Mouse (Mus musculus) megakaryocyte-erythroid progenitor cell, adult 5-6 weeks (primary cell): ENCODE measurements around the gene Gabarap. TPM values are rescaled to one million over a fixed set of nuclear protein-coding genes. Genes with fewer than 3 reads are reported as not detected.
A peak's percentile ranks its signal among the peaks of the same experiment; 100 is the strongest.
"Not testable (repeated sequence)": the region's sequence is repeated elsewhere in the genome, so short reads cannot be mapped to it uniquely, and the experiment has no call there.

Experiments
- ATAC-seq: replicated peaks from 2 replicates; pipeline ENCODE4 v1.8.0; 2016; ENCODE audit warnings: mild to moderate bottlenecking, inconsistent platforms; ENCODE audit not compliant: severe bottlenecking, poor library complexity, low FRiP score, low TSS enrichment
- total RNA-seq, 2 experiments: library from RNA; stranded (forward) in 1 of 2; stranded (reverse) in 1 of 2; fragments of 200-1000, 215-1000 nt in 1 of 2; fragments of >200 nt in 1 of 2; fragmentation: Nextera tagmentation in 1 of 2; gene quantifications; 2 replicates each; pipeline ENCODE4 v1.2.3; 2014 to 2017

The Gabarap gene
- total RNA-seq, 2 experiments from 2014 or later: 222 to 278 TPM

- ATAC-seq: no peak
Observed at GRCm38 (mm10) chr11:69996161-69997061, 5.5 kb downstream of the Gabarap start.

- ATAC-seq: peak; percentile 46
Observed at GRCm38 (mm10) chr11:69997070-69997509, 6.1 kb downstream of the Gabarap start.

- no peak for ATAC-seq
Observed at GRCm38 (mm10) chr11:69998567-69999491, 7.9 kb downstream of the Gabarap start.

GRCm38 (mm10) chr11:69999666-70000065 is 8.7 kb downstream of the Gabarap start:
- no peak for ATAC-seq

- peak; percentile 39 for ATAC-seq
Observed at GRCm38 (mm10) chr11:70000396-70000898, 9.5 kb downstream of the Gabarap start, which contains the start of gene Dvl2. Gene Dvl2, plus strand, starts transcription at chr11:70000595.

GRCm38 (mm10) chr11:70001159-70001558 is 10.2 kb downstream of the Gabarap start:
- ATAC-seq: no peak

GRCm38 (mm10) chr11:70001865-70002264 is 10.9 kb downstream of the Gabarap start:
- peak; percentile 35; the same call in 1 of the 2 replicates for ATAC-seq

GRCm38 (mm10) chr11:70002471-70002870 is 11.5 kb downstream of the Gabarap start:
- no peak for ATAC-seq

GRCm38 (mm10) chr11:70005521-70005920 is 14.6 kb downstream of the Gabarap start:
- ATAC-seq: peak; percentile 53; the same call in 1 of the 2 replicates

GRCm38 (mm10) chr11:70010033-70010432 is 19.1 kb downstream of the Gabarap start:
- ATAC-seq: no peak

GRCm38 (mm10) chr11:70010548-70010947 is 19.6 kb downstream of the Gabarap start:
- no peak for ATAC-seq

GRCm38 (mm10) chr11:70010961-70011360 is 20.0 kb downstream of the Gabarap start:
- no peak for ATAC-seq

- ATAC-seq: no peak
Observed at GRCm38 (mm10) chr11:70012931-70013330, 22.0 kb downstream of the Gabarap start.

- no peak for ATAC-seq
Observed at GRCm38 (mm10) chr11:70013408-70013807, 22.5 kb downstream of the Gabarap start.

- no peak for ATAC-seq
Observed at GRCm38 (mm10) chr11:70014051-70014450, 23.1 kb downstream of the Gabarap start.

- peak; percentile 88 for ATAC-seq
Observed at GRCm38 (mm10) chr11:70014880-70015558, 24.1 kb downstream of the Gabarap start, which contains the start of gene Acadvl. Gene Acadvl, minus strand, starts transcription at chr11:70015411.

GRCm38 (mm10) chr11:70015677-70016076 is 24.7 kb downstream of the Gabarap start:
- no peak for ATAC-seq

GRCm38 (mm10) chr11:70016177-70016576 is 25.2 kb downstream of the Gabarap start:
- ATAC-seq: not testable (repeated sequence)

- no peak for ATAC-seq
Observed at GRCm38 (mm10) chr11:70016669-70017068, 25.7 kb downstream of the Gabarap start, which contains the start of gene Dlg4. Gene Dlg4, plus strand, starts transcription at chr11:70016942.
